Mouse (Mus musculus) layer of hippocampus, adult 18-20 months (tissue): Measurements from ENCODE around the gene Gm17416. TPM values are rescaled to one million over a fixed set of nuclear protein-coding genes. Genes with fewer than 3 reads are reported as not detected.
A peak's percentile ranks its signal among the peaks of the same experiment; 100 is the strongest.

Source experiments
- DNase-seq, 2 experiments: peaks; one replicate each; pipeline ENCODE4 v3.0.0; 2022; ENCODE audit warnings: low spot score in 2 of 2
- total RNA-seq, 2 experiments: library from RNA; stranded (reverse); gene quantifications; 2 replicates each; pipeline ENCODE4 v1.2.3; 2021

The Gm17416 gene
- total RNA-seq, 2 experiments from 2014 or later: not detected

- no peak for DNase-seq
Measured at GRCm38 (mm10) chr2:152601275-152601960, 32.3 kb downstream of the Gm17416 start.

DNA sequence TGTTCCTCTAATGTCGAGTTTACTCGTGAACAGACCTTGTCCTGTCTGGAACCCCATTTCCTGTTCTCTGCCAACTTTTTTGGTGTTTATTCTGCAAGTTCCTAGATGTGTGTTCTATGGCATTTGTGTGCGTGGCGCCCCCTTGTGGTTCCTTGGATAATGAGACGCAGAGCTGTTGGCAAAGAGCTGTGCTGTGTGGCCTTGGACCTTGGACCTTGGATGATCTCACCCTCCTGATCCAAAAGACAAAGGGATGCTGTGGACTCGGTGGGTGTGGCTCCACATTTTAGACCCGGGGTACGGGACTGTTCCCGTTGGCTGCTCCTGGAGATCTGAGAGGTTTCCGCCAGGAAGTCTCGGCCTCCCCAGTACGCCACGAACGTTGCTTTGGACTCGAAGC, 34.9 kb downstream of the Gm17416 start, which contains the start of gene Defb36:
TSS of gene Defb36 (plus strand) at position 271 of the 400 bp plus-strand sequence.
- peak in 1 of 2 experiments; percentile 46 for DNase-seq

DNA sequence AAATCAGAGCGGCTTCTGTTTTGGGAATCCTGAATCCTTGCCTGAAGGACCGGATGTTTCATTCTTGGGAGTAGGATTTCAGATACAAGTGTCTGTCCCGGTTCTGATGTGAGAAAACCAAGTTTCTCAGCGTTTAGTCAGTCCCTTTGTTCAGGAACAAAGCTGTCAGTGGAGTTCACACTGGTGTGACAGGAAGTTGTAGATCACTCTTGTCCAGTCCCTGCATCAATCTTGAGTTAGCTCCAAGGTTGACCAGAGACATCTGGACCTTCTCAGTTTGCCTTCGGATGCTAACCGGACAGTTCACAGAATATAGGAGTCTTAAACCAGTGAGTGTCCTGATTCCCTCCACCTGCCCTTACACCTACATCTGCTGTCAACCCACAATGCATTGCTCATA, 38.6 kb downstream of the Gm17416 start:
- DNase-seq: no peak

GRCm38 (mm10) chr2:152608719-152609118, 39.6 kb downstream of the Gm17416 start:
- DNase-seq: no peak

- peak in 1 of 2 experiments; percentile 13 for DNase-seq
Measured at GRCm38 (mm10) chr2:152612193-152612592, 43.1 kb downstream of the Gm17416 start.

- DNase-seq: peak; percentile 36 to 81
Measured at GRCm38 (mm10) chr2:152615563-152615962, 46.4 kb downstream of the Gm17416 start.

GRCm38 (mm10) chr2:152616470-152616869, 47.3 kb downstream of the Gm17416 start:
- DNase-seq: no peak

- DNase-seq: no peak
Measured at GRCm38 (mm10) chr2:152617374-152617773, 48.2 kb downstream of the Gm17416 start.

Other genes starting within 250 kb of the Gm17416 start
- gene Rbck1, start 236.7 kb upstream of the Gm17416 start, total RNA-seq: 100 to 1,000 TPM; 100 to 110 TPM
- gene Trib3, start 225.3 kb upstream of the Gm17416 start, total RNA-seq: under 1 TPM in 1 of 2 experiments, not detected in 1; 0.69 TPM
- 100 to 1,000 TPM in 1 of 2 experiments, 10 to 100 TPM in 1; 95.7 to 106 TPM for gene Nrsn2, start 192.7 kb upstream of the Gm17416 start, total RNA-seq
- gene Sox12, start 171.3 kb upstream of the Gm17416 start, total RNA-seq: 10 to 100 TPM; 15.0 to 15.6 TPM
- gene Zcchc3, start 154.3 kb upstream of the Gm17416 start, total RNA-seq: 10 to 100 TPM; 10.2 to 10.6 TPM
- 1 to 10 TPM; 1.7 to 2.3 TPM for gene 6820408C15Rik, start 153.8 kb upstream of the Gm17416 start, total RNA-seq
- not detected for gene Defb23, start 104.7 kb upstream of the Gm17416 start, total RNA-seq
- not detected for gene Defb20, start 92.3 kb upstream of the Gm17416 start, total RNA-seq
- gene Defb22, start 79.2 kb upstream of the Gm17416 start, total RNA-seq: not detected
- not detected for gene Defb26, start 57.6 kb upstream of the Gm17416 start, total RNA-seq
- not detected for gene Defb28, start 51.1 kb upstream of the Gm17416 start, total RNA-seq
- not detected for gene Defb29, start 29.2 kb upstream of the Gm17416 start, total RNA-seq
- not detected for gene Defb21, start 3.4 kb downstream of the Gm17416 start, total RNA-seq
- not detected for gene Defb19, start 11.0 kb downstream of the Gm17416 start, total RNA-seq
- gene Defb45, start 30.1 kb downstream of the Gm17416 start, total RNA-seq: not detected
- gene Defb36, start 35.0 kb downstream of the Gm17416 start, total RNA-seq: not detected
- not detected for gene Defb25, start 53.7 kb downstream of the Gm17416 start, total RNA-seq
- gene Rem1, start 57.6 kb downstream of the Gm17416 start, total RNA-seq: under 1 TPM; 0.74 to 0.79 TPM
- 10 to 100 TPM; 75.0 to 76.0 TPM for gene H13, start 100.1 kb downstream of the Gm17416 start, total RNA-seq
- gene Mcts2, start 117.7 kb downstream of the Gm17416 start, total RNA-seq: 10 to 100 TPM; 18.3 to 19.2 TPM
- 10 to 100 TPM; 19.5 to 22.3 TPM for gene Id1, start 166.9 kb downstream of the Gm17416 start, total RNA-seq
- 1 to 10 TPM; 1.1 to 2.3 TPM for gene Cox4i2, start 184.8 kb downstream of the Gm17416 start, total RNA-seq